Mouse (Mus musculus) embryonic facial prominence, embryonic 12.5 days (tissue): Measurements from ENCODE around the gene Mt4. TPM values are rescaled to one million over a fixed set of nuclear protein-coding genes. Genes with fewer than 3 reads are reported as not detected.

Source experiments
- ATAC-seq: fragments of 200-750 bp; cut with Nextera tagmentation; 2 replicates; pipeline ENCODE4 v1.8.0; 2017; ENCODE audit not compliant: insufficient number of reproducible peaks, insufficient read depth, low FRiP score, low TSS enrichment
- H3K27ac ChIP-seq: fragments of 300-500 bp; sonication (generic); 2 replicates; pipeline ENCODE4 v1.5.1; 2016; ENCODE audit warnings: mild to moderate bottlenecking
- H3K27me3 ChIP-seq: fragments of 300-500 bp; sonication (generic); 2 replicates; pipeline ENCODE4 v1.6.1; 2016; ENCODE audit warnings: mild to moderate bottlenecking, moderate library complexity
- H3K36me3 ChIP-seq: fragments of 300-500 bp; sonication (generic); 2 replicates; pipeline ENCODE4 v1.6.1; 2016; ENCODE audit warnings: mild to moderate bottlenecking
- H3K4me1 ChIP-seq: fragments of 300-500 bp; sonication (generic); 2 replicates; pipeline ENCODE4 v1.6.1; 2016
- H3K4me2 ChIP-seq: fragments of 300-500 bp; sonication (generic); replicated peaks from 2 replicates; pipeline ENCODE4 v1.6.1; 2016; ENCODE audit warnings: mild to moderate bottlenecking, moderate library complexity
- H3K4me3 ChIP-seq: fragments of 300-500 bp; sonication (generic); 2 replicates; pipeline ENCODE4 v1.5.1; 2016; ENCODE audit warnings: mild to moderate bottlenecking
- H3K9ac ChIP-seq: fragments of 300-500 bp; sonication (generic); 2 replicates; pipeline ENCODE4 v1.6.1; 2016; ENCODE audit warnings: mild to moderate bottlenecking, moderate library complexity
- H3K9me3 ChIP-seq: fragments of 300-500 bp; sonication (generic); 2 replicates; pipeline ENCODE4 v1.6.1; 2016; ENCODE audit warnings: mild to moderate bottlenecking, moderate library complexity
- WGBS: fragments of 180-500 bp; shearing (Covaris S2); methylation state at CpG from one replicate; pipeline ENCODE4 v1.1.7; 2016; 5-methylcytosine and 5-hydroxymethylcytosine counted together
- polyA plus RNA-seq: library from polyadenylated mRNA; unstranded; fragments of >200 nt; fragmentation: Nextera tagmentation; extraction: Ambion mirVana; gene quantifications from 2 replicates; pipeline ENCODE4 v1.2.1, GENCODE M21; 2016

Mt4 gene
- polyA plus RNA-seq, 1 experiment from 2014 or later: not detected

DNA sequence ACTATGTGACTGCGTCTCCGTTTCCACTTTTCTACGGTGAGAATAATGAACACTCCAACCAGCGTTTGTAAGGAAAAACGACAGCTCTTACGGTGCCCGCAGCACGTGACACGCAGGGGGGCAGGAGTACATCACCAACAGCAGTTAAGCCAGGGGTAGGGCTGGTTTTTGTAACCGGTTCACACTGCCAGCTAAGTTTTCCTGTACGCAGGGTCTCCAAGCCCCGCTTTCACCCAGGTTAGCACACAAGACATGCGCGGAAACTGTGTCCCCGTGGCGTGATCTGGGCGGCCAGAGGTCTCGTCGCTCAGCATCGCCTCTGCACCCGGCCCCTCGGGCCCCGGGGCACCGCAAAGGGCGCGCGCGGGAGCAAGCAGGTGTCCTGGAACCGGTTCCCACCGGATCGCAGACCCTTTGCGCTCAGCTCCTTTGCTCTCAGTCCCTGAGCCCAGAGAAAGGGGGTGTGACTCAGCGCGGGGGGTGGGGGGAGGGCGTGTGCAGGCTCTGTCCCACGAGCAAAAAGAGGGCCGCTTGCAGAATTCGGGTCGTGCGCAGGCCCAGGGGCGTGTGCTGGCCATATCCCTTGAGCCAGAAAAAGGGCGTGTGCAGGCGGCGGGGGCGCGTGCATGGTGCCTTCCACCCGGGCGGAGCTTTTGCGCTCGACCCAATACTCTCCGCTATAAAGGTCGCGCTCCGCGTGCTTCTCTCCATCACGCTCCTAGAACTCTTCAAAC lies 35.2 kb downstream of the Mt4 start, which contains the start of gene Mt2:
Gene Mt2 (plus strand): TSS at position 590 of the 734 bp plus-strand sequence.
- WGBS: 1% methylated on average over 56 of the region's 56 CpGs
- Histone ChIP-seq H3K9ac (peak within 1 kb of the TSS; percentile 37), H3K4me1 (peaks cover 16% of the 10 kb centered on the region; the same call in 1 of the 2 replicates), H3K27me3 (peaks cover 81% of the 10 kb centered on the region), H3K9me3 (no peaks in the 10 kb centered on the region), H3K27ac (no peak within 1 kb of the TSS), H3K4me2 (peak within 1 kb of the TSS; percentile 90), H3K36me3 (no peaks in the 10 kb centered on the region), H3K4me3 (peak within 1 kb of the TSS; percentile 45)
- 0 out of 2 replicates have a peak, but pooled peaks have one; percentile 17 for ATAC-seq

GRCm38 (mm10) chr8:94172809-94173732 lies 36.1 kb downstream of the Mt4 start:
- no peaks in the 10 kb centered on the region for H3K36me3 ChIP-seq
- H3K4me3 ChIP-seq: peak overlapping the region; percentile 45
- no peak for ATAC-seq
- peaks cover 88% of the 10 kb centered on the region for H3K27me3 ChIP-seq
- WGBS: 1% methylated on average over 39 of the region's 39 CpGs
- peaks cover 16% of the 10 kb centered on the region; the same call in 1 of the 2 replicates for H3K4me1 ChIP-seq
- peak overlapping the region; percentile 24; the same call in 1 of the 2 replicates for H3K9ac ChIP-seq
- no peak overlapping the region for H3K27ac ChIP-seq
- no peaks in the 10 kb centered on the region for H3K9me3 ChIP-seq
- H3K4me2 ChIP-seq: peak overlapping the region; percentile 90

GRCm38 (mm10) chr8:94173848-94174403 lies 36.9 kb downstream of the Mt4 start:
- H3K27ac ChIP-seq: no peak overlapping the region
- no peak overlapping the region; the same call in 1 of the 2 replicates for H3K4me2 ChIP-seq
- ATAC-seq: no peak
- H3K27me3 ChIP-seq: peaks cover 95% of the 10 kb centered on the region
- H3K4me3 ChIP-seq: no peak overlapping the region
- peaks cover 16% of the 10 kb centered on the region; the same call in 1 of the 2 replicates for H3K4me1 ChIP-seq
- H3K36me3 ChIP-seq: no peaks in the 10 kb centered on the region
- WGBS: 39% methylated on average over 11 of the region's 11 CpGs
- H3K9me3 ChIP-seq: no peaks in the 10 kb centered on the region
- H3K9ac ChIP-seq: no peak overlapping the region

GRCm38 (mm10) chr8:94174619-94175213 lies 37.7 kb downstream of the Mt4 start:
- H3K9me3 ChIP-seq: no peaks in the 10 kb centered on the region
- ATAC-seq: no peak
- peaks cover 23% of the 10 kb centered on the region for H3K4me1 ChIP-seq
- H3K27me3 ChIP-seq: peaks cover 97% of the 10 kb centered on the region
- H3K36me3 ChIP-seq: no peaks in the 10 kb centered on the region
- no peak overlapping the region for H3K27ac ChIP-seq
- WGBS: 22% methylated on average over 7 of the region's 7 CpGs
- no peak overlapping the region for H3K4me3 ChIP-seq
- no peak overlapping the region for H3K4me2 ChIP-seq
- no peak overlapping the region for H3K9ac ChIP-seq

- peaks cover 17% of the 10 kb centered on the region for H3K4me1 ChIP-seq
- H3K4me2 ChIP-seq: no peak overlapping the region
- H3K27me3 ChIP-seq: peaks cover 94% of the 10 kb centered on the region
- no peak for ATAC-seq
- no peak overlapping the region for H3K9ac ChIP-seq
- 54% methylated on average over 7 of the region's 7 CpGs for WGBS
- H3K27ac ChIP-seq: no peak overlapping the region
- H3K36me3 ChIP-seq: no peaks in the 10 kb centered on the region
- no peak overlapping the region for H3K4me3 ChIP-seq
- H3K9me3 ChIP-seq: no peaks in the 10 kb centered on the region
Measured at GRCm38 (mm10) chr8:94177716-94178390, 40.9 kb downstream of the Mt4 start.

DNA sequence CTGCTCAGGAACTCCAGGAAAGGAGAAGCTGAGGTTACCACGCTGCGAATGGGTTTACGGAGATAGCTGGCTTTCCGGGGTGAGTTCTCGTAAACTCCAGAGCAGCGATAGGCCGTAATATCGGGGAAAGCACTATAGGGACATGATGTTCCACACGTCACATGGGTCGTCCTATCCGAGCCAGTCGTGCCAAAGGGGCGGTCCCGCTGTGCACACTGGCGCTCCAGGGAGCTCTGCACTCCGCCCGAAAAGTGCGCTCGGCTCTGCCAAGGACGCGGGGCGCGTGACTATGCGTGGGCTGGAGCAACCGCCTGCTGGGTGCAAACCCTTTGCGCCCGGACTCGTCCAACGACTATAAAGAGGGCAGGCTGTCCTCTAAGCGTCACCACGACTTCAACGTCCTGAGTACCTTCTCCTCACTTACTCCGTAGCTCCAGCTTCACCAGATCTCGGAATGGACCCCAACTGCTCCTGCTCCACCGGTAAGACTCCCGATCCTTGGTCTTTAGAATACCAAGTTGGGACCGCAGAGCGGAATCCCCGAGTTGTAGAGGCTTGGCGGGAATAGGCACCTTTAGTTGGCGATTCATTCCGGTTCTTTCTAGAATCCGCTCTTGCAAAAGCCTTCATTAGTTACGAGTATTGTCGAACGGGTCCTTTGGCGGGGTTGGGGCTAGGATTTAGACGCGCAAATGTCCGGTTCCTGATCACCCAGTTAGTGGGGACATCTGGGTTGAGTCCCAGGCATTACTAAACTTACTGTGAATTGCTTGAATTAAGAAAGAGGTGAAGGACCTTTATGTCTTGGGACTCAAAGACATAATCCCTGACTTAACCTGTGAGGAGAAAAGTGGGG lies 42.1 kb downstream of the Mt4 start, which contains the start of gene Mt1:
Gene Mt1 (plus strand): TSS at position 226 of the 856 bp plus-strand sequence.
- Histone ChIP-seq H3K9me3 (no peaks in the 10 kb centered on the region), H3K36me3 (no peaks in the 10 kb centered on the region), H3K4me2 (peak within 1 kb of the TSS; percentile 75), H3K9ac (peak within 1 kb of the TSS; percentile 42), H3K4me1 (peaks cover 14% of the 10 kb centered on the region), H3K27me3 (peaks cover 94% of the 10 kb centered on the region), H3K27ac (no peak within 1 kb of the TSS), H3K4me3 (peak within 1 kb of the TSS; percentile 44)
- ATAC-seq: peak; percentile 75; the same call in 1 of the 2 replicates
- under 1% methylated on average over 50 of the region's 50 CpGs for WGBS

DNA sequence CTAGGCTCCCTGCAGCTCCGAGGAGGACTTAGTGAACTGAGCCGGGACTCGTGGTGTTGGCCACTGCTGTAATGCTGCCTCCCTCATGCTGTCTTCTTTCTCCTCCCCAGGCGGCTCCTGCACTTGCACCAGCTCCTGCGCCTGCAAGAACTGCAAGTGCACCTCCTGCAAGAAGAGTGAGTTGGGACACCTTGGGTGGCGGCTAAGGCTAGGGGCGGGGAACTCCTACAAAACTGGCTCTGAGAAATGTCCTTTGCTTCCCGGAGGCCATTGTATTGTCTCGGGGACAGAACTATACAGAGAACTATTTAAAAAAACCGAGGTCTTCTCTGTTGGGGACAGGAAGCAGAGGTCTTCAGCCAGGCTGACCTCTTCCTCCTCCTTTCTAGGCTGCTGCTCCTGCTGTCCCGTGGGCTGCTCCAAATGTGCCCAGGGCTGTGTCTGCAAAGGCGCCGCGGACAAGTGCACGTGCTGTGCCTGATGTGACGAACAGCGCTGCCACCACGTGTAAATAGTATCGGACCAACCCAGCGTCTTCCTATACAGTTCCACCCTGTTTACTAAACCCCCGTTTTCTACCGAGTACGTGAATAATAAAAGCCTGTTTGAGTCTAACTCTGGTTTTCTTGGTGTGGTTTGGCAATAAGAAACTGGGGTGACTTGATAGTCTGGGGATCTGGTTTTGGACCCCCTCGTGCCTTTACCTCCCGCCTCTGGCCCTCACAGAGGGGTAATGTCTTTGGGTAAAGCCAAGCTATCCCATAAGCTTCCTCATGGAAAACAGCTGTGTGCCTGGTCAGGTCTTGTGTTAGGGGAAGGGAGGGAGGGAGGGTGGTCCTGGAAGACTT lies 42.9 kb downstream of the Mt4 start:
- ATAC-seq: no peak
- WGBS: 3% methylated on average over 25 of the region's 25 CpGs
- Histone ChIP-seq H3K9ac (no peak overlapping the region), H3K36me3 (no peaks in the 10 kb centered on the region), H3K4me3 (peak overlapping the region; percentile 44), H3K27ac (no peak overlapping the region), H3K9me3 (no peaks in the 10 kb centered on the region), H3K4me2 (peak overlapping the region; percentile 75), H3K4me1 (peaks cover 17% of the 10 kb centered on the region), H3K27me3 (peaks cover 93% of the 10 kb centered on the region)

DNA sequence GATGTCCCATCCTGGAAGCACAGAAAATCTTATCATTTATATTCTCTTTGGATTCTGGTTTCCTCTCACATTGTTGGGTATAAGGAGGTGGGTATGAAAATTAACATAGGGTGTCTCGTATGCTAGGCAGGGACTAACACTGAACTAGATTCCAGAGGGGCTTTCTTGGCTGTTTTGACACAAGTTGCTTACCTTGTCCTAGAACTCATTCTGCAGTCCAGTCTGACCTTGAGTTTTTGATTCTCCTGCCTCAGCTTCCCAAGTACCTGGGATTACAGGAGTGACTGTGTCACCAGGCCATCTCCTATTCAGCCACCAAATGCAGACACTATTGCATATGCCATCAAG lies 43.5 kb downstream of the Mt4 start:
- Histone ChIP-seq H3K4me1 (peaks cover 17% of the 10 kb centered on the region), H3K27ac (no peak overlapping the region), H3K9ac (no peak overlapping the region), H3K36me3 (no peaks in the 10 kb centered on the region), H3K27me3 (peaks cover 92% of the 10 kb centered on the region), H3K4me3 (no peak overlapping the region), H3K9me3 (no peaks in the 10 kb centered on the region), H3K4me2 (0 out of 2 replicates have a peak overlapping the region, but pooled peaks have one; percentile 75)
- ATAC-seq: no peak
- WGBS: 74% methylated on average over 1 of the region's 1 CpGs

DNA sequence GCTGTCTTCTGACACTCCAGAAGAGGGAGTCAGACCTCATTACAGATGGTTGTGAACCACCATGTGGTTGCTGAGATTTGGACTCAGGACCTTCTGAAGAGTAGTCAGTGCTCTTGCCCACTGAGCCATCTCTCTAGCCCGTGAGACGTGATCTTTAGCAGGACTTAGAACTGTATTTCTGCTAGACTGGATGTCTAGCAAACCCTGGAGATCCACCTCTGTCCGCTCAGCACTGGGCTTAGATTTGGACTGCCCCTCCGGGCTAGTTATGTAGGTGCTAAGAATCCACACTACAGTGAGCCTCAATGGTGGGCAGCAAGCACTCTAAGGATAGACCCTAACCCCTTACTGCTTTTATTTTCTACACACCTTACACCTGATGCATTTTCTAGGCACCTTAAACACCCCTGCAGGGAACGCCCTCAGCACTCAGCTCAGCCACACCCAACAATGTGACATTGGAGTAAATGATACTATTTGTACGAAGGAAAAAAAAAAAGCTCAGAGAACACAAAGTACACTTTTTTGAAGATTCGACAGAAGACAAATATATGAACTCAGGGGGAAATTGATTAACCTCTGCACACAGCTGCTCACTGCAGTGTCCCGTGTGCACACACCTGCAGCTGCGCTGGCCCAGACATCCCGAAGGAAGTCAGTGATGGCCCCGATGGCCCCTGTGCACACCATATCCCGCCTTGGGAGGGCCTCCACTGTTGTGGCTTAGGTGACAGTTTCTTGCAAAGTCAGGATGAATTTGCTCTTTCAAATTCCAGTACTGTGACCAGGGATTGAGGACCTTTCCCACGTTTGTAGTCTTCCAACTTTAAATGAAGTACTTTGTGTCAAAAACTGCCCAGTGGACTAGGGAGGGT lies 45.3 kb downstream of the Mt4 start:
- H3K4me2 ChIP-seq: peak overlapping the region; percentile 42

More for the DNA sequence above, 45.3 kb downstream of the Mt4 start:
- no peak overlapping the region for H3K9ac ChIP-seq
- WGBS: 62% methylated on average over 13 of the region's 13 CpGs
- peaks cover 93% of the 10 kb centered on the region for H3K27me3 ChIP-seq
- no peaks in the 10 kb centered on the region for H3K36me3 ChIP-seq
- no peak for ATAC-seq
- H3K4me3 ChIP-seq: no peak overlapping the region
- H3K27ac ChIP-seq: no peak overlapping the region
- H3K4me1 ChIP-seq: peaks cover 25% of the 10 kb centered on the region
- H3K9me3 ChIP-seq: no peaks in the 10 kb centered on the region
